Mouse (Mus musculus) Muller cell, postnatal 12 days (primary cell): ENCODE results near the gene Nfia.

Experiments
- DNase-seq: peaks from one replicate; pipeline ENCODE4 v3.0.0-alpha.2; 2015; ENCODE audit errors: inconsistent ontology term

Gene Nfia

DNA sequence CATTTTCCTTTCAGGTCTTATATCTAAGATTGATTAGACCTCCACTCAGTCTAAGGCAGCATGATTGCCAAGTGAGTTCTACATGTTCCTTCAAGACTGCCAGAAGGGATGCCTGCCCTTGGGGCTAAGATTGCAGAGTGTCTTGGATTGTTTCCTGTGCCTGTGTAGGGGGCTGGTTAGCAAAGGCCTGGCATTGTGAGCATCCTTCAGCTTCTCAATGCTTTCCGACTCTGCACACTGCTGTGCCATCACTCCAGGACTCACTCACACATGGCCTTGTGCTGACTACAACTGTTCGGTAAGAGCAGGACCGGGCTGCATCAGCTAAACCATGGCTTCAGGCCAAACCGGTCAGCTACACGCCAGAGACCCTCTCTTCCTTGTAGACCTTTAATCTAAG lies 229.7 kb downstream of the Nfia start:
- no peak for DNase-seq

DNA sequence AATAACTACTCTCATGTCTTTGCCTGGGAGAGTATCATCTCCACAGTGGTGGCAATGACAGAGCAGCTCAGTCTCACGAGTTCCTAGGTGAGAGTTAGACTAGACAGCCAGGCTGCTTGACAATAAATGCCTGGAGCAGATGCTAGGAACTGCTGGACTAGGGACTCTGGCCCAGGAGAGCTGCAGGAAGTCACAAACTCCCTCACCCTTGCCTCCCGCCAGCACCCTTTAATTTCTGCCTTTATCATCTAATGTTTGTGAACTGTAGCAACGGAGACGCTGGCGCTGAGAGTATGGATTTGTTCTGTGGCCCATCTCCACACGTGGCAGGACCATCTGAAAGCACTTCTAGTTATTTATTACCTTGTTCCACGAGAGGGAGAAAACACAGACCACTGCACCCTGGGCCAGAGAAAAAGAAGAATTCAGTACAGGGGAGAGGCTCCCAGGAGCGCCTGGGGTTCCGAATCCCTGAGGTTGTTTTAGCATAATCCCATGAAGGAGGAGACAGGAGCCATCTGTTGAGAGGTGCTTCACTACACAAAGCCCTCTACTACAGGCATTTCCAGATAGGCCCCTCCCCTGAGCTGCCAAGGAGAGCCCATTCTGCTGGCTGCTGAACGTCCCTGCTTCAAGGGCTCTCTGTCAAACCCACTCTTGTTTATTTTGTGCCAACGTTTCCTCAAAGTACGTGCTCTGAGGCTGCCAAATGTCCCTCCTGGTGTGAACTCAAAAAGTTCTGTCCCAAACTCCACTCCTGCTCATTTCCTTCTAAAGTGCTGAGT lies 231.0 kb downstream of the Nfia start:
- DNase-seq = no peak

- peak; percentile 96 for DNase-seq
Observed at GRCm38 (mm10) chr4:98004108-98004625, 231.6 kb downstream of the Nfia start.

GRCm38 (mm10) chr4:98004986-98005385 lies 232.5 kb downstream of the Nfia start:
- no peak for DNase-seq

GRCm38 (mm10) chr4:98008814-98009368 lies 236.4 kb downstream of the Nfia start:
- DNase-seq = no peak

GRCm38 (mm10) chr4:98009966-98010365 lies 237.4 kb downstream of the Nfia start:
- no peak for DNase-seq

- no peak for DNase-seq
Observed at GRCm38 (mm10) chr4:98019811-98020210, 247.3 kb downstream of the Nfia start.

- DNase-seq = no peak
Observed at GRCm38 (mm10) chr4:98020836-98021235, 248.3 kb downstream of the Nfia start.

GRCm38 (mm10) chr4:98023245-98023792 lies 250.8 kb downstream of the Nfia start:
- no peak for DNase-seq

GRCm38 (mm10) chr4:98027412-98027811 lies 254.9 kb downstream of the Nfia start:
- DNase-seq = no peak

- DNase-seq = no peak
Observed at GRCm38 (mm10) chr4:98031871-98032270, 259.3 kb downstream of the Nfia start.

DNA sequence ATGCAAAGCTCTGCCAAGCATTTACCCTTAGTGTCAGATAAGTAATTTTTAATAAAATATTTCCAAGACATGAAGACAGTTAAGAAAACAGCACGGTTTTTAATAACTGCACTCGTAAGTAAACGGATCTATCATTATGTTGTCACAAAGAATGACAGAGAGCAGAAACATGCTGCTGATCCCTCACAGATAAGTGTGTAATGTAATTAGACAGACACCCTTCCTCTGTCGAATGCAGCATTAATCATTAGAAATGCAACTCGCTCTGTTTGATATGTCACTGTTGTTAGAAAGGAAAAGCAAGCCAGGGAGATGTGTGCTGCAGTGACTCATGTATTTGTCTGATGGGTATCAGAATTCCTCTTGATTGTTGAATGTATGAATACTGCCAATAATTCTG lies 259.8 kb downstream of the Nfia start:
- DNase-seq = peak; percentile 67

DNA sequence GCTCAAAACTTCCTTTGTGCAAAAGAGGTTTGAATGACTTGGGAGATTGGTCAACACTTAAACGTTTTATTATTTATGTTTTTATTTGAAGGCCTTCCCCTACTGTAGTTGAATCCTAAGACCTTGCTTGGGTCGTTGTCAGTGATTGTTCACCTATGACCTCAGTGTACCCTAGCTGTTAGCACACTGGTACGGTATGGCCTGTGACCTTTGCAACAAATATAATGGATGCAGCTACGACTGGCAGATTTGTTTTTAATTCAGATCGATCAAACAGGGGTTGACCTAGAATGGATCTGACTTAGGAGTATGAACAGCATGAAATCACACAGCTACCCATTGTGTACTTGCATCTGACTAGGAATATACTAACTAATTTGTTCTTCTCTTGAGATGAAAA lies 266.6 kb downstream of the Nfia start:
- no peak for DNase-seq

DNA sequence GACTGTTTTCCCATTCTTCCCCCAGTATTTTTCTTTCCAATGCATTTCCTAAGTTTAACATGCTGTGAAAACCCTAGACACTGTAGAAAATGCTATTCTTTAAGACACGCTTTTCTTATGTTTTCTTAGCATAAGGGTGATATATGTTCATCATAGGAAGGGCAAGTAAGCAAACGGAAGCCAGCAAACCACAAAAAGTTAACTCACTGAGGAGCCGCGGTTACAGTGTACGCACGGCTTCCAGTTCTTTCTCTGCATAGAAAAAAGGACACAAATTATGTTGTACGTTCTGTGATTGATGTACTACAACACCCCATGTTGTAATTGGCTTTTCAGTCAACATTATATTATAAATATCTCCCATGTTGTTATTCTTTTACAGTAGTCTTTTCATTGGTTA lies 267.6 kb downstream of the Nfia start:
- no peak for DNase-seq

DNA sequence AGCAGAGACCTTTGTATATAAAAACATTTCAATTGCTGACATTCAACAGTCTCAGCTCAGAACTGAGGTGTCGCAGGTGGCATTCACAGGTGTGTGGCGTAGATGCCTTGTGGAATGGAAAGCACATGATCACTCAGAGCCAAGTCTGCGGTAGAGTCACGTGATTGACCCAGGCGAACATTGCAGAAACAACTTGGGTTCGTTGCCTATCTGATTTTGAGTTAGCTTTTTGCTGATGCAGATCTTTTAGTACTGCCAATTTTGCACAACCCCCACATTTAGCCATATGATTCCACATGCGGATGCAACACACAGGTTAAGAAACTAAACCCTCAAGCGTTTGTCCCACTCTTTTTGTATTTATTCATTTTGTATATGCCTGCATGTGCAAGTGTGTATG lies 272.1 kb downstream of the Nfia start:
- DNase-seq = no peak

- DNase-seq = no peak
Observed at GRCm38 (mm10) chr4:98047369-98047768, 274.8 kb downstream of the Nfia start.

DNA sequence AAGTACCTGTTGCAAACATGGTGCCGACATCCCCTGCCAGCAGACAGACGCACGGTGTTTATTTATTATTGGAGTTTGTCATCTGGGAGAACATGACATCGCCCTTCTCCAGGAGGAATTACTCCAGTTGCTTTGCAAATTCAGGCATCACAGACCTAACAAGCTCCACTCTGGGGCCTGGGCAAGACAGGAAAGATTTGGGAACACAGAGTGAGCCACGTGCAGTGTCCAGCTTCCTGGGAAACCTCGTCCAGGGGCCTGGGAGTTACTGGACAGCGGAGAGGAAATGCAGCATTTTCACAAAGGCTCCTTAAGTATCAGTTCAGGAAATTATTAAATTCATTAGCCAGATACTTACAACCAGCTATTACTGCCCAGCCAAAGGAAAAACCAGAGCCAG lies 277.1 kb downstream of the Nfia start:
- DNase-seq = no peak

DNA sequence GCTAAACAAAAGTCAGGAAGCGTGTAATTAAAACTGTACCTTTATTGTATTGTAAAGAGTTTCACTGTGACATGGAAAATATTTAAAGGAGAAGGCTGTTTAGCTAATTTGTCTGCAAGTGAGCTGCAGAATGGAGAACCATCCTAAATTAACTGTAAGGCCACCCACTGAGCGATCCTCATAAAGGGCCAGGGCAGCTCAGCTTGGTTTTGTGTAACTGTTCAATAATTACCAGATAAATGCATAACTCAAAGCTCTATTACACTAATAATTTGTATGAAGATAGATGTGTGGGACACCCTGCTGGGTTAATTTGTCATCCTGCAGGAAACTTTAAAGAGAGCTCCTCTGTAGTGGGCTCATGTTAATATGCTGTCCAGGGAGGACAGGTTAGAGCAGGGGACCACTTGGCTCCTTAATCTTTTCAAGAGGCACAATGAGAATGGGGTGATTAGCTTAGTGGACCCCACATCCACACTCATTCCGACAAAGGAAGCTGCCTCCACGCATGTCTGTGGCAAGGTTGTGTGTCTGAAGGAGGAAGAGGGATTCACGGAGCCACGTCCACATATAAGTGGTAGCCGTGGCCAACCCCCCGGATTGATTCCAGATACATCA lies 277.6 kb downstream of the Nfia start:
- no peak for DNase-seq

DNA sequence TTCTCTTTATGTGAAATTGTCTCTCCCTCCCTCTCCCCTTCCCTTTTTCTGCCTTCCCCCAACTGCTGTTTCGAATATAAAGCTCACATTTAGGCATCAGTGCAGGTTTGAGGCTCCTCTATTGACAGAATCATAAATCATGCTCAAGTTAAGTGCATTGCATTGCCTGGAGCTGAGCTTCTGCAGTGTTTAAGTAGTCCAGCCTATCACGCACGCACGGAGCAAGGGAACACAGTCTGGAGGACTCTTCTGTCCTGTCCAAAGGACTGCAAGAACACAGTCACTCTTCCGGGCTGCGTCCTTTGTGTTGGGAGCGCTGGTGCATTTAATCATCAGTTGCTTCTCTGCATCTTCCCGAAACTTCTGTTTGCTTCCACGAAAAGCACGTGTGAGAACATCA lies 278.2 kb downstream of the Nfia start:
- DNase-seq = peak; percentile 9

DNA sequence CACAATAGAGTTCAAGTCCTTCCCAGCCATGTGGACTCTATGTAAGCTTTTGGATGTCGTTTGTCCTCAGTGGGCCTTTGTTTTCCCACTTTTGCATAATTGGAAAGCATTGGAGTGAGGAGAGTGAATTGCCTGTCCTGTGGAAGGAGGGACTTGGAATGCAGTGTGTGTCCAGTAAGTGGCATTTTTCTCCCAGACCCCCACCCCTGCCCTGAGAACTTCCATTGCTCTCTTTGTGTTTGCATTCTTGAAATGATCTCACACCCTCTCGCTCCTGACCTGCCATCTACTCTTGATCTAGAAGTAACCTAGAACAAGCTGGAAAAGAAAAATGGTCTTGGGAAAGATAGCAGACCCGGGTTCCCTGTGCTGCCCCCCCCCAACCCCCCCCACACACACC lies 278.8 kb downstream of the Nfia start:
- peak; percentile 55 for DNase-seq

GRCm38 (mm10) chr4:98055036-98055435 lies 282.5 kb downstream of the Nfia start:
- DNase-seq = no peak

DNA sequence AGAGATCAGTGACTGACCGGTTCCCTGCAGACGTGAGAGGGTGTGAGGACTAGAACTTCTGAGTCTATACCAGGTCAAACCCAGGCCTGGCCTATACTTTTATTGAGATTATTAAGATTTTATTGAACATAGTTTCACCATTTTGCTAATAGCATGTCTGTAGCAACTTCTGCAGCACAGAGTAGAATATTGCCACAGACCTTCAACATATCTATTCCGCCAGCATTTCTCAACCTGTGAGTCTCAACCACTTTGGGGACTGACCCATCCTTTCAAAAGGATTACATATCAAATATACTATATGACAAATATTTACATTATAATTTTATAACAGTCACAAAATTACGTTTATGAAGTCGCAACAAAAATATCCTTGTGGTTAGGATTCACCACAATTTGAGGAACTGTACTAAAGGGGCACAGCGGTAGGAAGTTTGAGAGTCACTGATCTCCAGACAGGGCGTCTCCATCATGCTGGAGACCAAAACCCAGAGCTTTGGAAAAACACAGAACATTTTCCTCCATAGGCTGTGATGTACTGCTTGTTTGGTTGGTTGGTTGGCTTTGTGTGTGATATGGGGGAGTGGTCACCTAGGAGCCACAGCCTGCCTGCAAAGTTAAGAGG lies 284.0 kb downstream of the Nfia start:
- no peak for DNase-seq
